Mouse (Mus musculus) stomach, embryonic 15.5 days (tissue): ENCODE measurements around the gene Il12rb1. TPM values are rescaled to one million over a fixed set of nuclear protein-coding genes. Genes with fewer than 3 reads are reported as not detected.
A peak's percentile ranks its signal among the peaks of the same experiment; 100 is the strongest.
"Not testable (repeated sequence)": the region's sequence is repeated elsewhere in the genome, so short reads cannot be mapped to it uniquely, and the experiment has no call there.

Experiments
- ATAC-seq: fragments of 200-750 bp; cut with Nextera tagmentation; 2 replicates; pipeline ENCODE4 v1.8.0; 2017; ENCODE audit warnings: low read depth, moderate number of reproducible peaks, moderate TSS enrichment; ENCODE audit not compliant: insufficient read depth, low FRiP score
- H3K27ac ChIP-seq: fragments of 300-500 bp; sonication (generic); 2 replicates; pipeline ENCODE4 v1.5.1; 2015; ENCODE audit warnings: mild to moderate bottlenecking, inconsistent platforms
- H3K27me3 ChIP-seq: fragments of 300-500 bp; sonication (generic); replicated peaks from 2 replicates; pipeline ENCODE4 v1.6.1; 2015; ENCODE audit warnings: inconsistent platforms
- H3K36me3 ChIP-seq: fragments of 300-500 bp; sonication (generic); 2 replicates; pipeline ENCODE4 v1.6.1; 2015; ENCODE audit warnings: inconsistent platforms
- H3K4me1 ChIP-seq: fragments of 300-500 bp; sonication (generic); 2 replicates; pipeline ENCODE4 v1.6.1; 2015; ENCODE audit warnings: inconsistent platforms
- H3K4me2 ChIP-seq: fragments of 300-500 bp; sonication (generic); 2 replicates; pipeline ENCODE4 v1.6.1; 2015; ENCODE audit warnings: mild to moderate bottlenecking, inconsistent platforms
- H3K4me3 ChIP-seq: fragments of 300-500 bp; sonication (generic); replicated peaks from 2 replicates; pipeline ENCODE4 v1.5.1; 2015; ENCODE audit warnings: inconsistent platforms
- H3K9ac ChIP-seq: fragments of 300-500 bp; sonication (generic); 2 replicates; pipeline ENCODE4 v1.6.1; 2015; ENCODE audit warnings: inconsistent platforms
- H3K9me3 ChIP-seq: fragments of 300-500 bp; sonication (generic); 2 replicates; pipeline ENCODE4 v1.6.1; 2016; ENCODE audit warnings: inconsistent platforms
- WGBS: fragments of 180-500 bp; shearing (Covaris S2); methylation state at CpG from one replicate; pipeline ENCODE4 v1.1.7; 2015; 5-methylcytosine and 5-hydroxymethylcytosine counted together
- polyA plus RNA-seq: library from polyadenylated mRNA; unstranded; fragments of >200 nt; fragmentation: Nextera tagmentation; extraction: Ambion mirVana; gene quantifications from 2 replicates; pipeline ENCODE4 v1.2.1, GENCODE M21; 2015

The Il12rb1 gene
- polyA plus RNA-seq, 1 experiment from 2014 or later = 0.26 TPM

GRCm38 (mm10) chr8:70820101-70820935 lies 12.1 kb downstream of the Il12rb1 start:
- H3K4me3 ChIP-seq = peak overlapping the region; percentile 18
- no peak overlapping the region for H3K9ac ChIP-seq
- ATAC-seq = peak; percentile 73

GRCm38 (mm10) chr8:70821399-70821962 lies 13.2 kb downstream of the Il12rb1 start:
- Histone ChIP-seq H3K4me3 (no peak overlapping the region), H3K36me3 (no peaks in the 10 kb centered on the region), H3K27me3 (peaks cover 12% of the 10 kb centered on the region; the same call in 1 of the 2 replicates), H3K9me3 (no peaks in the 10 kb centered on the region), H3K9ac (no peak overlapping the region), H3K4me1 (peaks cover 8% of the 10 kb centered on the region; the same call in 1 of the 2 replicates), H3K27ac (no peak overlapping the region), H3K4me2 (no peak overlapping the region)
- ATAC-seq = 0 out of 2 replicates have a peak, but pooled peaks have one; percentile 3
- 16% methylated on average over 30 of the region's 30 CpGs for WGBS

More at GRCm38 (mm10) chr8:70820101-70820935, 12.1 kb downstream of the Il12rb1 start:
- H3K4me1 ChIP-seq = peaks cover 8% of the 10 kb centered on the region; the same call in 1 of the 2 replicates
- H3K9me3 ChIP-seq = no peaks in the 10 kb centered on the region
- H3K27me3 ChIP-seq = peaks cover 15% of the 10 kb centered on the region; the same call in 1 of the 2 replicates
- WGBS = 5% methylated on average over 30 of the region's 31 CpGs
- H3K27ac ChIP-seq = no peak overlapping the region; the same call in 1 of the 2 replicates
- H3K4me2 ChIP-seq = peak overlapping the region; percentile 29
- no peaks in the 10 kb centered on the region for H3K36me3 ChIP-seq

- no peaks in the 10 kb centered on the region for H3K36me3 ChIP-seq
- H3K27ac ChIP-seq = no peak overlapping the region
- ATAC-seq = no peak
- no peak overlapping the region for H3K9ac ChIP-seq
- peaks cover 4% of the 10 kb centered on the region; the same call in 1 of the 2 replicates for H3K4me1 ChIP-seq
- H3K27me3 ChIP-seq = peaks cover 8% of the 10 kb centered on the region; the same call in 1 of the 2 replicates
- H3K4me2 ChIP-seq = no peak overlapping the region
- 41% methylated on average over 11 of the region's 11 CpGs for WGBS
- no peak overlapping the region for H3K4me3 ChIP-seq
- H3K9me3 ChIP-seq = no peaks in the 10 kb centered on the region
These were observed 13.7 kb downstream of the Il12rb1 start for GRCm38 (mm10) chr8:70821992-70822391.

GRCm38 (mm10) chr8:70822594-70822993 lies 14.3 kb downstream of the Il12rb1 start:
- H3K4me1 ChIP-seq, H3K9ac ChIP-seq, H3K4me2 ChIP-seq, H3K27me3 ChIP-seq, H3K4me3 ChIP-seq, H3K9me3 ChIP-seq, H3K27ac ChIP-seq, ATAC-seq, H3K36me3 ChIP-seq: not testable (repeated sequence)
- 85% methylated on average over 3 of the region's 3 CpGs for WGBS

DNA sequence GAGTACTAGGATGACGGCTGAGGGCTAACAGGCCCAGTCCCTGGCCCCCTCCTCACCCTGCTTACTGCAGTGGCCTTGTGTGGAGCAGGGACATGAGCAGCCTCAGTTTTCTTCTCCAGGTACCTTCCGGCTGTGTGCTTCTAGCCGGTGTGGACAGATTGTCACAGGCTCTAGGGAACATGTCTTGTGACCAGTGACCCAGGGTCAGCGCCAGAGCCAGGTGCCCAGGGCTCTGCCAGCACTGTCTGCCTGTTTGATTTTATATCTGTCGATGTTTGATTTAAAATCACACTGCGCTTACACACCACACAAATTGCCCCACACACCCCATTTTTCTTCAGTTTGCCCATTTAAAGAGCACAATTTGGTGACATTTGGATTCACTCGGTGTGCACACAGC lies 15.6 kb downstream of the Il12rb1 start:
- H3K9me3 ChIP-seq = no peaks in the 10 kb centered on the region
- H3K36me3 ChIP-seq = no peaks in the 10 kb centered on the region
- WGBS = 81% methylated on average over 7 of the region's 7 CpGs
- H3K27me3 ChIP-seq = peaks cover 6% of the 10 kb centered on the region; the same call in 1 of the 2 replicates
- 0 out of 2 replicates have a peak, but pooled peaks cover 3% of the 10 kb centered on the region for H3K4me1 ChIP-seq
- H3K4me2 ChIP-seq = no peak overlapping the region
- no peak overlapping the region for H3K9ac ChIP-seq
- H3K4me3 ChIP-seq = no peak overlapping the region
- no peak for ATAC-seq
- H3K27ac ChIP-seq = no peak overlapping the region

DNA sequence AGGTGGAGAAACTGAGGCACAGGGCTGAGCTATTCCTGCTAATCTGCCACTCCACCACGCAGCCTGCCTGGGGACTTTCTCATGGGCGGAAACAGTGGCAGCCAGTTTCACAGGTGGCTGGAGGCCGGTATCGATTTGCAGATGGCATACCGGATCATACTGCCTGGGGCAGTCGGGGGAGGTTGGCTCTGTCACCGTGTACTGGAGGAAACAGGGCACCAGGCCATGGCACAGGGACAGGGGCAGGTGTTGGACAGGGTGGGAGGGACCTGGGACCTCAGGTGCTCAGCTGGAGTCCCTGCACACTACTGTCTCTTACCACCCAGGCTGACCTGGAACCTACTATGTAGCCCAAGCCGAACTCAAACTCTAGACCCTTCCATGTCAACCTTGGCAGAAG lies 17.6 kb downstream of the Il12rb1 start:
- no peak overlapping the region for H3K4me3 ChIP-seq
- H3K27ac ChIP-seq = no peak overlapping the region
- H3K4me1 ChIP-seq = no peaks in the 10 kb centered on the region
- H3K27me3 ChIP-seq = peaks cover 3% of the 10 kb centered on the region; the same call in 1 of the 2 replicates
- H3K4me2 ChIP-seq = no peak overlapping the region
- H3K36me3 ChIP-seq = no peaks in the 10 kb centered on the region
- H3K9me3 ChIP-seq = no peaks in the 10 kb centered on the region
- WGBS = 82% methylated on average over 8 of the region's 8 CpGs
- H3K9ac ChIP-seq = no peak overlapping the region
- no peak for ATAC-seq

DNA sequence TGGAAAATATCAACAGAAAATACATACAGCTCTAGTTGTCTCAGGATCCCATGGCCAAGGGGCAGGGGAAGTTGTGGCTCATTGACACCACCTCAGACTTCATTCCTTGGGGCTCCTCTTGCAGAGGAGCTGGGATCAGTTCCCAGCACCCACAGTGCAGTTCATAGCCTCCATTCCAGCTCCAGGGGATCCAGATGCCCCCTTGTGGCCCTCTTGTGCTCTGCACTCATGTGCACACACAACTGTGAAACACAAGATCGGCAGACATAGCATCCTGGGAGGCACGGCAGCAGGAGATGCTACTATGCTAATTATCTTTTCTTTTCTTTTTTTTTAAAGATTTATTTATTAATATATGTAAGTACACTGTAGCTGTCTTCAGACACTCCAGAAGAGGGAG lies 18.8 kb downstream of the Il12rb1 start:
- H3K36me3 ChIP-seq = no peaks in the 10 kb centered on the region
- WGBS = 93% methylated on average over 2 of the region's 2 CpGs
- no peak for ATAC-seq
- H3K4me2 ChIP-seq = no peak overlapping the region
- H3K4me3 ChIP-seq = no peak overlapping the region
- H3K4me1 ChIP-seq = no peaks in the 10 kb centered on the region
- H3K9ac ChIP-seq = no peak overlapping the region
- H3K27me3 ChIP-seq = no peaks in the 10 kb centered on the region
- no peak overlapping the region for H3K27ac ChIP-seq
- no peaks in the 10 kb centered on the region for H3K9me3 ChIP-seq

GRCm38 (mm10) chr8:70827796-70828195 lies 19.5 kb downstream of the Il12rb1 start:
- Histone ChIP-seq H3K36me3 (no peaks in the 10 kb centered on the region), H3K9me3 (no peaks in the 10 kb centered on the region), H3K27me3 (no peaks in the 10 kb centered on the region), H3K4me1 (0 out of 2 replicates have a peak, but pooled peaks cover 3% of the 10 kb centered on the region), H3K27ac (no peak overlapping the region), H3K4me2 (no peak overlapping the region), H3K4me3 (no peak overlapping the region), H3K9ac (no peak overlapping the region)
- 91% methylated on average over 1 of the region's 1 CpGs for WGBS
- no peak for ATAC-seq

DNA sequence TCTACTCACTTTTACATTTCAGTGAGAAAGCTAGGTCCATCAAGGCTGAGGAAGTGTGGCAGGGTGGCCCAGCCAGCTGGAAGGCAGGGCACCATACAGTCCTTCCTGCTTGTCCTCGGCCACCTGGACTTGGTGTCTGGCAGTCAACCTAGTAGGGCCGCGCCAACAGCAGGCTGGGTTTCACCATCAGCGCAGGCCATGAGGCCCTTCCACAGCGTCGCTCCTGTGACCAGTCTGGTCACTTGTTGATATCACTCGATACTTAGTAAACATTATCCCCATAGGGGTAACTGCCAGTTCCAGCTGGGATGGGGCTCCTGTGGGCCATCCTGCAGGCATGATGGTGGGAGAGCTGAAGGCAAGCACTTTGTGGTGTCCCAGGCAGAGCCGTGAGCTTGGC lies 23.3 kb downstream of the Il12rb1 start:
- Histone ChIP-seq H3K9ac (no peak overlapping the region), H3K9me3 (no peaks in the 10 kb centered on the region), H3K36me3 (0 out of 2 replicates have a peak, but pooled peaks cover 3% of the 10 kb centered on the region), H3K27me3 (no peaks in the 10 kb centered on the region), H3K27ac (no peak overlapping the region), H3K4me2 (no peak overlapping the region), H3K4me3 (no peak overlapping the region), H3K4me1 (0 out of 2 replicates have a peak, but pooled peaks cover 5% of the 10 kb centered on the region)
- 77% methylated on average over 8 of the region's 8 CpGs for WGBS
- no peak for ATAC-seq

DNA sequence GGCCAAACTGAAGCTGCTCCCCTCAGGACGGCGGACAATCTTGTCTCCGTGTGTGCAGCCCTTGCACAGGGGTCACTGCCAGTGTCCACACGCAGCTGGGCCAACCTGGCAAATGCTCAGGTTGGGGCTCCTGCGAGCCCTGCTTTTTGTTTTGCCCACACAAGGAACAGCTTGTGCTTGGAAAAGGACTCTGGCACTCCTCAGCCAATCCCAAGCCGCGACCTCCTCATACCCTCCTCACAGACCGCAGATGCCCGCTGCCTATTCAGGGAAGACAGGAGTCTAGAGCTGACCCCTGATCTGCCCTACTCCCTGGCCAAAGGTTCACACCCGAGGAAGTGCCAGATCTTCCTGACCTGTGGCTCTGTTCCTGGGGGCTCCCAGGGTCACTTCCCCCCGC lies 24.1 kb downstream of the Il12rb1 start:
- H3K27ac ChIP-seq = no peak overlapping the region

GRCm38 (mm10) chr8:70833018-70833482 lies 24.8 kb downstream of the Il12rb1 start:
- Histone ChIP-seq H3K36me3 (0 out of 2 replicates have a peak, but pooled peaks cover 6% of the 10 kb centered on the region), H3K4me3 (no peak overlapping the region), H3K27me3 (no peaks in the 10 kb centered on the region), H3K27ac (no peak overlapping the region), H3K9me3 (no peaks in the 10 kb centered on the region), H3K4me2 (no peak overlapping the region), H3K9ac (no peak overlapping the region), H3K4me1 (0 out of 2 replicates have a peak, but pooled peaks cover 5% of the 10 kb centered on the region)
- 41% methylated on average over 9 of the region's 9 CpGs for WGBS
- no peak for ATAC-seq

More for the DNA sequence above, 24.1 kb downstream of the Il12rb1 start:
- no peak for ATAC-seq
- H3K4me1 ChIP-seq = 0 out of 2 replicates have a peak, but pooled peaks cover 5% of the 10 kb centered on the region
- WGBS = 65% methylated on average over 11 of the region's 11 CpGs
- 0 out of 2 replicates have a peak, but pooled peaks cover 5% of the 10 kb centered on the region for H3K36me3 ChIP-seq
- no peaks in the 10 kb centered on the region for H3K27me3 ChIP-seq
- H3K9ac ChIP-seq = no peak overlapping the region
- no peaks in the 10 kb centered on the region for H3K9me3 ChIP-seq
- no peak overlapping the region for H3K4me3 ChIP-seq
- no peak overlapping the region for H3K4me2 ChIP-seq

DNA sequence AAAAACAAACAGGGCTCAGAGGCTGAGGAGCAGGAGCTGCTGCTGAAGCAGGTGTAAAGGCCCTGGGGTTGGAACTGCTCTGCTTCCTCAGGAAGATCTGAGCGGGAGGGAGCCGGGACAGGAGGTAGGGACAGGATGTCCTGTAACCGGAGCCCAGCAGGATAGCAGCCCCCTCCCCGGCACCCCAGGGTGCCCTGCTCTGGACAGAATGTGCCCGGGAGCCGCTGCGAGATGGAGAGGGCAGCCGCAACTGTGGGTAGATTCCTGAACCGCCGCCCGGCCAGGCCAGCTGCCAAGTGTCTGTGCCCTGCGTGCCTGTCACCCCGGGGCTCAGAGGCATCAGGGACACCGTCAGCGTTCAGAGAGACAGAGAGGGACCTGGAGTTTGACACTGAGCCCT lies 25.3 kb downstream of the Il12rb1 start:
- no peak overlapping the region for H3K4me3 ChIP-seq
- peaks cover 7% of the 10 kb centered on the region; the same call in 1 of the 2 replicates for H3K4me1 ChIP-seq
- no peak overlapping the region for H3K27ac ChIP-seq
- H3K9ac ChIP-seq = no peak overlapping the region
- ATAC-seq = no peak
- 43% methylated on average over 15 of the region's 15 CpGs for WGBS
- H3K4me2 ChIP-seq = no peak overlapping the region
- no peaks in the 10 kb centered on the region for H3K27me3 ChIP-seq
- H3K36me3 ChIP-seq = 0 out of 2 replicates have a peak, but pooled peaks cover 6% of the 10 kb centered on the region
- no peaks in the 10 kb centered on the region for H3K9me3 ChIP-seq
